Mouse (Mus musculus): ENCODE data around the gene Cnep1r1. TPM values are rescaled to one million over a fixed set of nuclear protein-coding genes. Genes with fewer than 3 reads are reported as not detected.

The Cnep1r1 gene
- polyA plus RNA-seq, 2 experiments = 18.3 to 20.8 TPM

GRCm38 (mm10) chr8:88129397-88129796, 10.8 kb downstream of the Cnep1r1 start:
- Histone ChIP-seq H3K9ac (replicated peaks) (no peak overlapping the region), H3K4me2 (ENCODE audit: low read depth) (no peak overlapping the region), H3K4me1 (replicated peaks; ENCODE audit: control insufficient read depth in 2 of 2, insufficient read depth in 2 of 2, low read length in 1 of 2) (peaks cover 3 to 6% of the 10 kb centered on the region in 2 experiments), H3K27me3 (ENCODE audit: control insufficient read depth, insufficient read depth, low read length) (no peaks in the 10 kb centered on the region), H3K27ac (no peak overlapping the region), H3K4me3 (ENCODE audit: insufficient read depth in 1 of 2, low read depth in 2 of 2, low read length in 2 of 2) (no peak overlapping the region), H3K9me3 (ENCODE audit: control insufficient read depth, low read length) (no peaks in the 10 kb centered on the region), H3K36me3 (replicated peaks; ENCODE audit: control insufficient read depth, insufficient read depth, low read depth) (peaks cover 44% of the 10 kb centered on the region)
- ATAC-seq (ENCODE audit: insufficient read depth) (no peak), DNase-seq (ENCODE audit: low read depth in 3 of 3, low spot score in 3 of 3) (no peak)
- TF ChIP-seq EP300 (IDR thresholded peaks at IDR 0.05; ENCODE audit: low read depth) (no peak), CTCF (IDR thresholded peaks at IDR 0.05; ENCODE audit: low read depth) (no peak)
- 70% methylated on average over 4 of the region's 4 CpGs for WGBS (ENCODE audit: insufficient replicate concordance)

- no peak overlapping the region for H3K9ac ChIP-seq (replicated peaks)
- no peaks in the 10 kb centered on the region for H3K4me1 ChIP-seq (replicated peaks; ENCODE audit: control insufficient read depth in 2 of 2, insufficient read depth in 2 of 2, low read length in 1 of 2)
- no peaks in the 10 kb centered on the region for H3K9me3 ChIP-seq (ENCODE audit: control insufficient read depth, low read length)
- H3K4me2 ChIP-seq (ENCODE audit: low read depth) = no peak overlapping the region
- DNase-seq (ENCODE audit: low read depth in 3 of 3, low spot score in 3 of 3) (no peak), ATAC-seq (ENCODE audit: insufficient read depth) (no peak)
- H3K27ac ChIP-seq = no peak overlapping the region
- H3K36me3 ChIP-seq (replicated peaks; ENCODE audit: control insufficient read depth, insufficient read depth, low read depth) = peaks cover 44% of the 10 kb centered on the region
- TF ChIP-seq EP300 (IDR thresholded peaks at IDR 0.05; ENCODE audit: low read depth) (no peak), CTCF (IDR thresholded peaks at IDR 0.05; ENCODE audit: low read depth) (no peak)
- 88% methylated on average over 7 of the region's 7 CpGs for WGBS (ENCODE audit: insufficient replicate concordance)
- no peak overlapping the region for H3K4me3 ChIP-seq (ENCODE audit: insufficient read depth in 1 of 2, low read depth in 2 of 2, low read length in 2 of 2)
- no peaks in the 10 kb centered on the region for H3K27me3 ChIP-seq (ENCODE audit: control insufficient read depth, insufficient read depth, low read length)
These were observed 12.3 kb downstream of the Cnep1r1 start for GRCm38 (mm10) chr8:88130754-88131317.

DNA sequence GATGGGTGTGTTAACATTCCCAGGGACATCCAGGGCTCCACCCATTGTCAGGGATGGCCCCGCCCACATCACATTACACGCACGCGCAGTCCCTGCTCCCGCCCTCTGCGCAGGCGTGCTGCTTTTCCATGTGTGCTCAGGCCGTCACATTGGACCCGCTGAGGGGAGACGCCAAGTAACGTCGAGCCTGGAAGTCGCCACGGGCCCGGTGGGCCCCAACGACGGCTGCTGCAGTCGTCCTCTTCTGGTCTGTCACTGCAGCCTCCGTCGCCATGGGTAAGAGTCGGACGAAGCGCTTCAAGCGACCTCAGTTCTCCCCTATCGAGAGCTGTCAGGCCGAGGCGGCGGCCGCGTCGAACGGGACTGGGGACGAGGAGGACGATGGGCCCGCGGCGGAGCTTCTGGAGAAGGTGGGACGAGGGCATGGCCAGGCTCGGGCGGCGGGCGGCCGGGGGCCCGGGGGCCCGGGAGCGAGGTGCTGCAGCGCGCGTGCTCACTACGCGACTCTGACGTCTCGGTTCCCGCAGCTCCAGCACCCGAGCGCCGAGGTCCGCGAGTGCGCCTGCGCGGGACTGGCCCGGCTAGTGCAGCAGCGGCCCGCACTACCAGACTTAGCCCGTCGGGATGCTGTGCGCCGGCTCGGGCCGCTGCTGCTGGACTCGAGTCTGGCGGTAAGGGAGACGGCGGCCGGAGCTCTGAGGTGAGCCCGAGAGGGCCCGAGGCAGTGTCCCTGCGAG, 19.3 kb downstream of the Cnep1r1 start, which contains the start of gene Heatr3:
Heatr3 (plus strand) TSS at position 108 of the 737 bp plus-strand sequence.
- peak within 1 kb of the TSS; percentile 77 for H3K27ac ChIP-seq
- peaks cover 39% of the 10 kb centered on the region for H3K36me3 ChIP-seq (replicated peaks; ENCODE audit: control insufficient read depth, insufficient read depth, low read depth)
- peak within 1 kb of the TSS; percentile 94 for H3K4me2 ChIP-seq (ENCODE audit: low read depth)
- no peaks in the 10 kb centered on the region for H3K27me3 ChIP-seq (ENCODE audit: control insufficient read depth, insufficient read depth, low read length)
- peak within 1 kb of the TSS; percentile 80 to 98 for H3K4me3 ChIP-seq (ENCODE audit: insufficient read depth in 1 of 2, low read depth in 2 of 2, low read length in 2 of 2)
- under 1% methylated on average over 79 of the region's 79 CpGs for WGBS (ENCODE audit: insufficient replicate concordance)
- TF ChIP-seq CTCF (IDR thresholded peaks at IDR 0.05; ENCODE audit: low read depth) (peak; percentile 50), EP300 (IDR thresholded peaks at IDR 0.05; ENCODE audit: low read depth) (no peak)
- peak; percentile 96 for ATAC-seq (ENCODE audit: insufficient read depth)
- H3K9ac ChIP-seq (replicated peaks) = peak within 1 kb of the TSS; percentile 87
- H3K9me3 ChIP-seq (ENCODE audit: control insufficient read depth, low read length) = no peaks in the 10 kb centered on the region
- DNase-seq (ENCODE audit: low read depth in 3 of 3, low spot score in 3 of 3) = peak; percentile 79 to 84 (median 83)
- H3K4me1 ChIP-seq (replicated peaks; ENCODE audit: control insufficient read depth in 2 of 2, insufficient read depth in 2 of 2, low read length in 1 of 2) = peaks cover 4 to 8% of the 10 kb centered on the region in 2 experiments; a peak in 3 of 4 replicates

- peaks cover 30% of the 10 kb centered on the region for H3K36me3 ChIP-seq (replicated peaks; ENCODE audit: control insufficient read depth, insufficient read depth, low read depth)
- no peak overlapping the region for H3K27ac ChIP-seq
- DNase-seq (ENCODE audit: low read depth in 3 of 3, low spot score in 3 of 3) = no peak
- H3K9ac ChIP-seq (replicated peaks) = no peak overlapping the region
- peak overlapping the region; percentile 28; the same call in 1 of the 2 replicates for H3K4me2 ChIP-seq (ENCODE audit: low read depth)
- TF ChIP-seq EP300 (IDR thresholded peaks at IDR 0.05; ENCODE audit: low read depth) (no peak), CTCF (IDR thresholded peaks at IDR 0.05; ENCODE audit: low read depth) (no peak)
- H3K4me3 ChIP-seq (ENCODE audit: insufficient read depth in 1 of 2, low read depth in 2 of 2, low read length in 2 of 2) = no peak overlapping the region
- H3K4me1 ChIP-seq (replicated peaks; ENCODE audit: control insufficient read depth in 2 of 2, insufficient read depth in 2 of 2, low read length in 1 of 2) = peaks cover 4 to 8% of the 10 kb centered on the region in 2 experiments; a peak in 3 of 4 replicates
- WGBS (ENCODE audit: insufficient replicate concordance) = 63% methylated on average over 3 of the region's 3 CpGs
- ATAC-seq (ENCODE audit: insufficient read depth) = no peak
- no peaks in the 10 kb centered on the region for H3K9me3 ChIP-seq (ENCODE audit: control insufficient read depth, low read length)
- no peaks in the 10 kb centered on the region for H3K27me3 ChIP-seq (ENCODE audit: control insufficient read depth, insufficient read depth, low read length)
These were observed 20.7 kb downstream of the Cnep1r1 start for GRCm38 (mm10) chr8:88139256-88139655.

DNA sequence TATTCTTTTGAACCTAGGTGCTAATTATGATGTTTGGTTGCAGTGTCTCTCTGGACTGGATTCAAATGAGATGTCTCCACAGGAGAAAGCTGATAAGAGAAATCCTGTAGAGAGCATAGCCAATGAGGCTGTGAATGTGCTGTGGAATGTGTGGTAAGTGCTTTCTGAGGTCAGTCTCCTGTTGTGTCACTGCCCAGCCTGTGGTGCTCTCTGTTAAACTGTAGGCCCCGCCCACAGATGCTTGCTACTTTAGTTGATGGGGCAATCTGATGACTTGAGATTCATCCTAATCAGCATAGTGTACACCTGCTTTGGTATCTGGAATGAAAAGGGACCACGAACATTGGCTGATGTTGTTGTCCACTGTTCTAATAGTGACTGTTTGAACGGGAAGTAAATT, 23.1 kb downstream of the Cnep1r1 start:
- DNase-seq (ENCODE audit: low read depth in 3 of 3, low spot score in 3 of 3) (no peak), ATAC-seq (ENCODE audit: insufficient read depth) (no peak)
- Histone ChIP-seq H3K4me2 (ENCODE audit: low read depth) (no peak overlapping the region), H3K36me3 (replicated peaks; ENCODE audit: control insufficient read depth, insufficient read depth, low read depth) (peaks cover 22% of the 10 kb centered on the region), H3K9ac (replicated peaks) (no peak overlapping the region), H3K9me3 (ENCODE audit: control insufficient read depth, low read length) (no peaks in the 10 kb centered on the region), H3K27ac (no peak overlapping the region), H3K4me1 (replicated peaks; ENCODE audit: control insufficient read depth in 2 of 2, insufficient read depth in 2 of 2, low read length in 1 of 2) (peaks cover 4 to 8% of the 10 kb centered on the region in 2 experiments; a peak in 3 of 4 replicates), H3K4me3 (ENCODE audit: insufficient read depth in 1 of 2, low read depth in 2 of 2, low read length in 2 of 2) (no peak overlapping the region), H3K27me3 (ENCODE audit: control insufficient read depth, insufficient read depth, low read length) (no peaks in the 10 kb centered on the region)
- 72% methylated on average over 3 of the region's 3 CpGs for WGBS (ENCODE audit: insufficient replicate concordance)
- no peak for TF ChIP-seq CTCF (IDR thresholded peaks at IDR 0.05; ENCODE audit: low read depth)
- TF ChIP-seq EP300 (IDR thresholded peaks at IDR 0.05; ENCODE audit: low read depth) = no peak
